In genomic region chr14:14064486-14065141, GRCm38 (mm10) we compare ENCODE assay signal across 8 mouse cellular contexts. TPM values are rescaled to one million over a fixed set of nuclear protein-coding genes. Genes with fewer than 3 reads are reported as not detected.
DNase-seq lines count a peak whose midpoint lies in the region; ATAC-seq and TF ChIP-seq lines count a peak whose summit lies in the region.

No protein-coding gene starts in this region.

- TF ChIP-seq POLR2A in brain, embryonic 14.5 days (IDR thresholded peaks at IDR 0.05; ENCODE audit: borderline replicate concordance, extremely low read depth, insufficient read depth, insufficient read length, poor library complexity, severe bottlenecking): no peak

- no peaks in the 10 kb centered on the region for H3K36me3 ChIP-seq in heart, embryonic 13.5 days

- no peak for DNase-seq in heart, postnatal 36 days
- peak; percentile 91 for DNase-seq in brain, embryonic 14.5 days (ENCODE audit: low read depth)
- peak; percentile 43 to 76 for DNase-seq in lung, postnatal 4 days
- no peak for DNase-seq in right cerebral cortex, postnatal 14 days
- DNase-seq in left cerebral cortex, adult 18-20 months (ENCODE audit: low spot score in 2 of 2): no peak
- DNase-seq in spleen, postnatal 4 days (ENCODE audit: low spot score in 2 of 2): no peak

- 40% methylated on average over 5 of the region's 5 CpGs for WGBS in heart, embryonic 13.5 days

- no peaks in the 10 kb centered on the region for H3K9me3 ChIP-seq in heart, embryonic 13.5 days

- H3K4me2 ChIP-seq in heart, embryonic 13.5 days: no peak overlapping the region

- no peaks in the 10 kb centered on the region for H3K27me3 ChIP-seq in heart, embryonic 13.5 days (replicated peaks)

- H3K27ac ChIP-seq in heart, embryonic 13.5 days (replicated peaks): no peak overlapping the region

- H3K4me3 ChIP-seq in heart, embryonic 13.5 days: no peak overlapping the region

- peaks cover 31% of the 10 kb centered on the region for H3K4me1 ChIP-seq in heart, embryonic 13.5 days

- intact Hi-C loops in heart, postnatal 36 days (cut with DNase I): no loop called here

- ATAC-seq in heart, embryonic 13.5 days (ENCODE audit: extremely low read depth, insufficient number of reproducible peaks, low FRiP score, low TSS enrichment): no peak
- peak; percentile 63 for ATAC-seq in granulocyte monocyte progenitor cell, adult 5-6 weeks (replicated peaks; ENCODE audit: poor library complexity, severe bottlenecking)

- TF ChIP-seq CTCF in brain, embryonic 14.5 days (IDR thresholded peaks at IDR 0.05; ENCODE audit: borderline replicate concordance, extremely low read depth, insufficient read depth, insufficient read length): no peak

- 0 out of 2 replicates have a peak overlapping the region, but pooled peaks have one; percentile 15 for H3K9ac ChIP-seq in heart, embryonic 13.5 days

RNA-seq across cellular contexts. Expression of gene Psmd6, which starts 56.2 kb away (rescaled TPM):
- 165 and 188 TPM in 2 replicates for polyA plus RNA-seq in heart, embryonic 13.5 days (2015; fragmentation: Nextera tagmentation; extraction: Ambion mirVana)
- total RNA-seq in heart, postnatal 36 days (2021): 10 to 100 TPM; 83.0 to 89.4 TPM
- polyA plus RNA-seq in brain, embryonic 14.5 days (2012; rRNA removed): 107 and 112 TPM in 2 replicates
- total RNA-seq in granulocyte monocyte progenitor cell, adult 5-6 weeks (2014; fragmentation: Nextera tagmentation): 108 and 137 TPM in 2 replicates
- total RNA-seq in granulocyte monocyte progenitor cell, adult 5-6 weeks (2017): 265 and 275 TPM in 2 replicates
- 100 to 1,000 TPM; 107 to 110 TPM for total RNA-seq in left cerebral cortex, adult 18-20 months (2021)

Comparison
In these comparisons a context has a peak if more than half of its experiments do, and no peak if none do; other contexts are left out.
1. DNase-seq: peak in brain, embryonic 14.5 days (single experiment) and lung, postnatal 4 days (2 of 2); none in heart, postnatal 36 days (0 of 2), right cerebral cortex, postnatal 14 days (single experiment), left cerebral cortex, adult 18-20 months (0 of 2) and spleen, postnatal 4 days (0 of 2).